Mouse (Mus musculus) liver, postnatal 0 days (tissue): ENCODE measurements at regions not wholly inside any gene's neighbourhood (a gene's known extent, or its start where the extent isn't known, plus 50 kb on each side); places are given as distances from the start of the nearest gene placed in this dataset.

Experiments used
- ATAC-seq: fragments of 200-750 bp; cut with Nextera tagmentation; 2 replicates; pipeline ENCODE4 v1.8.0; 2017; ENCODE audit warnings: mild to moderate bottlenecking, moderate library complexity
- DNase-seq: peaks from one replicate; pipeline ENCODE4 v3.0.0-alpha.2; 2016
- H3K27ac ChIP-seq: fragments of 300-500 bp; sonication (generic); 2 replicates; pipeline ENCODE4 v1.5.1; 2014; ENCODE audit warnings: antibody characterized with exemption, moderate library complexity, mild to moderate bottlenecking, low read depth
- H3K27me3 ChIP-seq: fragments of 300-500 bp; sonication (generic); 2 replicates; pipeline ENCODE4 v1.6.1; 2014; ENCODE audit warnings: low read length, control low read depth, mixed read lengths; ENCODE audit not compliant: insufficient read depth
- H3K36me3 ChIP-seq: fragments of 300-500 bp; sonication (generic); replicated peaks from 2 replicates; pipeline ENCODE4 v1.6.1; 2014; ENCODE audit warnings: mild to moderate bottlenecking, control low read depth, low read length, moderate library complexity, mixed read lengths; ENCODE audit not compliant: insufficient read depth
- H3K4me1 ChIP-seq: fragments of 300-500 bp; sonication (generic); 2 replicates; pipeline ENCODE4 v1.6.1; 2014; ENCODE audit warnings: antibody characterized with exemption, mild to moderate bottlenecking, control low read depth; ENCODE audit not compliant: insufficient read depth
- H3K4me2 ChIP-seq: fragments of 300-500 bp; sonication (generic); 2 replicates; pipeline ENCODE4 v1.6.1; 2014; ENCODE audit warnings: low read depth, mild to moderate bottlenecking, low read length, moderate library complexity, mixed read lengths
- H3K4me3 ChIP-seq: fragments of 300-500 bp; sonication (generic); 2 replicates; pipeline ENCODE4 v1.5.1; 2014; ENCODE audit warnings: low read depth, low read length
- H3K9ac ChIP-seq: fragments of 300-500 bp; sonication (generic); replicated peaks from 2 replicates; pipeline ENCODE4 v1.6.1; 2014; ENCODE audit warnings: mild to moderate bottlenecking, moderate library complexity
- H3K9me3 ChIP-seq: fragments of 300-500 bp; sonication (generic); 2 replicates; pipeline ENCODE4 v1.6.1; 2016; ENCODE audit warnings: mild to moderate bottlenecking, control low read depth, low read length, mixed read lengths
- CTCF ChIP-seq: sonication (generic); IDR thresholded peaks from 2 replicates; pipeline ENCODE4 v1.5.1; 2016; ENCODE audit warnings: antibody characterized with exemption, low read depth
- EP300 ChIP-seq: IDR thresholded peaks from 2 replicates; pipeline ENCODE4 v1.6.1; 2016; ENCODE audit warnings: antibody characterized with exemption, low read depth, mild to moderate bottlenecking
- WGBS: fragments of 180-500 bp; shearing (Covaris S2); extraction: QIAGEN DNeasy Blood & Tissue Kit; methylation state at CpG from one replicate; pipeline ENCODE4 v1.1.7; 2014; ENCODE audit not compliant: insufficient replicate concordance; 5-methylcytosine and 5-hydroxymethylcytosine counted together

DNA sequence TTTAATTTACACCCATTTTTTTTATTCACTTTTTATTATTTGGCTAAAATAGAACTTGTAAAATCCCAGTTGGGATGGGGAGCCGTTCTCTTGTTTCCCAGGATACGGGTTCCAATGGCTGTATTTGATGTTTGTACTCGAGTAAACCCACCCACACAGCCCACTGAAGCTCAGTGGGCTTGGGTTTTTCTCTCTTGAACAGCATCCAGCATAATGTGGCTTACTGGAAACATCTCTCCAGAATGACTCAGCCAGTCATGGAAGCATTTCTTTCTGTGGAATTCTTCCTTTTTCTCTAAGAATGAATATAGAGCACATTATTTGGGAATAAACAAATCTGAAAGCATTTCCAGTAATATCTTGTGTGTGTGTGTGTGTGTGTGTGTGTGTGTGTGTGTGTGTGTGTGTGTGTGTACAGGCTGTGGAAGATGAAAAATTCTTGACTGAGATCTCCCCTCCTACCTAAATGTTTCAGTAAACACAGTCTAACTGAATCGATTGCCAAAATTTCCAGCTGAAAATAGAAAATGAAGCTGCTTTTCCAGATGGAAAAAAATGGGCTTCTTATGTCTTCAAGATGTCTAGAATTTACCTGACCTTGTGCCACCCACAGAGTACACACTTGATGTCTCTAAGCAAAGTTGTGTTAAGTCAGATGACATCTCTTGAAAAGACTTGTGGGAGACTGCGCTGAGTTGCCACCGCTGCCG, 205.3 kb upstream of the Krr1 start:
- no peaks in the 10 kb centered on the region for H3K36me3 ChIP-seq
- H3K27me3 ChIP-seq, result no peaks in the 10 kb centered on the region
- peaks cover 5% of the 10 kb centered on the region; the same call in 1 of the 2 replicates for H3K4me1 ChIP-seq
- ATAC-seq (no peak), DNase-seq (no peak)
- TF ChIP-seq EP300 (no peak), CTCF (no peak)
- WGBS, result 88% methylated on average over 7 of the region's 7 CpGs
- no peaks in the 10 kb centered on the region for H3K9me3 ChIP-seq
- no peak overlapping the region for H3K4me3 ChIP-seq
- no peak overlapping the region for H3K27ac ChIP-seq
- H3K4me2 ChIP-seq, result no peak overlapping the region
- H3K9ac ChIP-seq, result no peak overlapping the region

DNA sequence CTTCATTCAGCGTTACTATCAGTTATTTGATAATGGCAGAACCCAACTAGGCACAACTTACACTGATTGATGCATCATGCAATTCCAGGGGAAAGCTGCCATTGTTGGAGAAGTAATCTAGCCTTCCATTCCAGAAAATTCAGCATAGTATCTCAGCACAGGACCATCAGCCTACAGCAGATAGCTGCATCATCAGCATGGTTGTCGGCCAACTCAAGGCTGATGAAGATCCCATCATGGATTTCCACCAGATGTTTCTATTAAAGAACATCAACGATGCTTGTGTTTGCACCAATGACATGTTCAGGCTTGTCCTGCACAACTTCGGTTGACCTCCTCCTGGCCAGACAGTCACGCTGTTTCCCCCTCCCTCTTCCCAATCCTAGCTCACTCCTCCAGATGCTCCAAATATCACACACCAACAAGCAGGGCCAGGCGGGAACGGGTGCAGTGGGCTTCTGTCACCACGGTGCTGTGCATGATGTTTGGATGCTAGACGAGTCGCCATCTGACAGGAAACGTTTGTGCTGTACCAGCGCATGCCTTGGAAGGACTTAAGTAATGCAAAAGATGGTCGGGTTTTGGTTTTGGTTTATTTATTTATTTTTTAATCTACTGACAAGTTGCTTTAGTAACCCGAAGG, 204.5 kb upstream of the Krr1 start:
- DNase-seq, result no peak
- Histone ChIP-seq H3K9ac (no peak overlapping the region), H3K9me3 (no peaks in the 10 kb centered on the region), H3K27me3 (no peaks in the 10 kb centered on the region), H3K4me2 (no peak overlapping the region), H3K27ac (no peak overlapping the region), H3K36me3 (no peaks in the 10 kb centered on the region), H3K4me3 (no peak overlapping the region), H3K4me1 (peaks cover 5% of the 10 kb centered on the region; the same call in 1 of the 2 replicates)
- 80% methylated on average over 14 of the region's 14 CpGs for WGBS
- TF ChIP-seq CTCF (no peak), EP300 (no peak)
- no peak for ATAC-seq

DNA sequence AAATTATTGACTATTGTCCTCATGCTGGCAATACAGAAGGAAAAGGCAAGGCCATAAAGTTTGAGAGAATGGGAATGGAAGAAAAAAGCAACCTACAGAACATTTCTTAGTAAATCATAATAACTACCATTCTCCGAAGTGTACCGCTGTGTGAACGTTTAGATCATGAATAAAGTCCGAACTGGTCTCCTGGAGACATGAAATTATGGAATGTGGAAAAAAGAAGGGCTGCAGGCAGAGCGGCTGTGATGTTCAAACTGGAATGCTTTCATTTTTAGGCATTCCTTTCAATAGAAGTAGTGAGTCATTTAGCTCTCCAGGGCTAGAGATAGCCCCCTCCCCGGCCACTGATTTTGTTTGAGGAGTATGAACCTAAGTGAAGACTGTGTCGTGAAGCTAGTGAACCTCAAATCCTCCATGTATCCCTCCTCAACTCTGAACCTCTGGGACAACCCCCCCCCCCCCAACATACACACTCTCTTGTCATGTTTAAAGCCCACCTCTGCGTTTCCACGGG, 202.9 kb upstream of the Krr1 start:
- Histone ChIP-seq H3K4me3 (no peak overlapping the region), H3K9ac (no peak overlapping the region), H3K9me3 (no peaks in the 10 kb centered on the region), H3K4me1 (peaks cover 5% of the 10 kb centered on the region; the same call in 1 of the 2 replicates), H3K36me3 (no peaks in the 10 kb centered on the region), H3K27ac (no peak overlapping the region), H3K27me3 (no peaks in the 10 kb centered on the region), H3K4me2 (no peak overlapping the region)
- ATAC-seq, result no peak
- 69% methylated on average over 9 of the region's 9 CpGs for WGBS
- TF ChIP-seq CTCF, result no peak
- no peak for TF ChIP-seq EP300
- DNase-seq, result no peak

DNA sequence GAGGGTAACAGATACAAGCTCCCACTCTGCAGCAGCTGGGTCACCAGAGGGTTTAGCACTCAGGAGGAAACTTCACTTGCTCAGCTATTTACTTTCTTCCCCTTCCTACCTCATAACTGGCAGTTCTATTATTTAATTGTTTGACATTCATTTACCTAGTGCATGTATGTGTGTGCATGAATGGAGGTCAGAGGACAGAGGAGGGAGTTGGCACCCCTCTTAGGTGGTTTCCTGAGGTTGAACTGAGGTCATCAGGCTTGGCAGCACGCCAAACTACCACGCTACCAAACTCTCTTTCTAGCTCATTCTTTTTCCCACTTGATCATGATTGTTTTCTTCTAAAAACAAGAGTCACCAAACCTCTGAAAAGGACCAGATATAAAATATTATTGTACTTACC, 202.4 kb upstream of the Krr1 start:
- WGBS, result 49% methylated on average over 2 of the region's 2 CpGs
- no peak for TF ChIP-seq CTCF
- no peaks in the 10 kb centered on the region for H3K27me3 ChIP-seq
- ATAC-seq, result peak; percentile 57
- H3K9me3 ChIP-seq, result no peaks in the 10 kb centered on the region
- DNase-seq, result peak; percentile 41
- no peak overlapping the region for H3K9ac ChIP-seq
- no peaks in the 10 kb centered on the region for H3K36me3 ChIP-seq
- no peak overlapping the region for H3K4me2 ChIP-seq
- H3K4me3 ChIP-seq, result no peak overlapping the region
- peaks cover 5% of the 10 kb centered on the region; the same call in 1 of the 2 replicates for H3K4me1 ChIP-seq
- no peak overlapping the region for H3K27ac ChIP-seq

DNA sequence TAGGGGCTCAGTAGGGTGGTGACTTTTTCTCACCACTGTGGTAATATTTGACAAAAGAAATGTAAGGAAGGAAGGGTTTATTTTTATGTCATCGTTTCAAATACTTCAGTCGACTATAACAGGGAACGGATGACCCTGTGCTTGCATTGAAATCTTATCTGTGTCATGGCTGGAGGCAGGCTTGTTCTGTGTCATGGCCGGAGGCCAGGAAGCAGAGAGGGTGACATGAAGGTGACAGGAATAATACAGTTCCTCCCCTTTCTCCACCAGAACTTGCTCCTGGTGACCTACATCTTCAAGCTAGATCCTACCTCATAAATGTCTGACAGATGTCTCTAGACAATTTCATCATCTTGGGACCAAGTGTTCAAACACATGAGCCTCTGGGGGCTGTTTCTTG, 201.5 kb upstream of the Krr1 start:
- 70% methylated on average over 4 of the region's 4 CpGs for WGBS
- Histone ChIP-seq H3K4me3 (no peak overlapping the region), H3K27me3 (no peaks in the 10 kb centered on the region), H3K36me3 (no peaks in the 10 kb centered on the region), H3K9me3 (no peaks in the 10 kb centered on the region), H3K9ac (no peak overlapping the region), H3K4me2 (no peak overlapping the region), H3K4me1 (peaks cover 5% of the 10 kb centered on the region; the same call in 1 of the 2 replicates), H3K27ac (no peak overlapping the region)
- TF ChIP-seq EP300, result no peak
- DNase-seq (no peak), ATAC-seq (no peak)

DNA sequence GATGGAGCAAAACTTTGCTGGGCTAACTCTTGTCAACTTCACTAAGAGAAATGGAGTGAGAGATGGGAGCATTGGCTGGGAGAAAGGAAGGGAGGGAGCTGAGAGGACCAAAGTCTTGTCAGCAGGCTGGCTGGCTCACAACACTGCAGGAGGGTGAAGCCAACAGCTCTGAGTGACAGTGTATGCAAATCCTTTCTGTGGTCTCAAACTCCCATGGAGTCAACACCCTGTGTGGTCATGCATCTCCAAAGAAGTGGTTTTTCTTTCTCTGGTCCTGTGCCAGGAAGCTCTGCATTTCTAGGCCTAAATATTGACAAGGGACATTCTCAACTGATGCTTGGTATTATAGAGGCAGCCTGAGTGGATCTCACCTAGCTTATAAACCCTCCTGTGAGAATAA, 194.9 kb upstream of the Krr1 start:
- H3K4me1 ChIP-seq, result no peaks in the 10 kb centered on the region
- DNase-seq (no peak), ATAC-seq (no peak)
- H3K36me3 ChIP-seq, result no peaks in the 10 kb centered on the region
- no peak overlapping the region for H3K9ac ChIP-seq
- H3K4me2 ChIP-seq, result no peak overlapping the region
- H3K4me3 ChIP-seq, result no peak overlapping the region
- H3K9me3 ChIP-seq, result no peaks in the 10 kb centered on the region
- H3K27me3 ChIP-seq, result no peaks in the 10 kb centered on the region
- no peak overlapping the region for H3K27ac ChIP-seq
- TF ChIP-seq EP300 (no peak), CTCF (no peak)
